Mouse (Mus musculus) lung, embryonic 16.5 days (tissue): ENCODE data around the gene Tbx4. TPM values are rescaled to one million over a fixed set of nuclear protein-coding genes. Genes with fewer than 3 reads are reported as not detected.

Experiments used
- polyA plus RNA-seq: library from polyadenylated mRNA; unstranded; fragments of >200 nt; fragmentation: Nextera tagmentation; extraction: Ambion mirVana; gene quantifications from 2 replicates; pipeline ENCODE4 v1.2.1, GENCODE M21; 2015

Tbx4 gene
- polyA plus RNA-seq, 1 experiment from 2014 or later = 70.5 TPM

Other genes starting within 250 kb of the Tbx4 start
- 24.6 and 25.1 TPM in 2 replicates for gene Tbx2, start 53.9 kb upstream of the Tbx4 start, polyA plus RNA-seq
- not detected in 2 replicates for gene Gm11444, start 36.1 kb upstream of the Tbx4 start, polyA plus RNA-seq